Mouse (Mus musculus) hindbrain, embryonic 16.5 days (tissue): ENCODE data around the gene Zfp995. TPM values are rescaled to one million over a fixed set of nuclear protein-coding genes. Genes with fewer than 3 reads are reported as not detected.
"Not testable (repeated sequence)": the region's sequence is repeated elsewhere in the genome, so short reads cannot be mapped to it uniquely, and the experiment has no call there.

Experiments
- ATAC-seq: fragments of 200-750 bp; cut with Nextera tagmentation; 2 replicates; pipeline ENCODE4 v1.8.0; 2017; ENCODE audit warnings: moderate TSS enrichment, moderate library complexity
- H3K27ac ChIP-seq: fragments of 300-500 bp; sonication (generic); 2 replicates; pipeline ENCODE4 v1.5.1; 2014; ENCODE audit warnings: low read depth, mild to moderate bottlenecking, control low read depth, low read length, moderate library complexity
- H3K27me3 ChIP-seq: fragments of 300-500 bp; sonication (generic); replicated peaks from 2 replicates; pipeline ENCODE4 v1.6.1; 2014; ENCODE audit warnings: low read length; ENCODE audit not compliant: control insufficient read depth, insufficient read depth
- H3K36me3 ChIP-seq: fragments of 300-500 bp; sonication (generic); 2 replicates; pipeline ENCODE4 v1.6.1; 2014; ENCODE audit warnings: mild to moderate bottlenecking, low read length, moderate library complexity, mixed read lengths; ENCODE audit not compliant: control insufficient read depth, insufficient read depth
- H3K4me1 ChIP-seq: fragments of 300-500 bp; sonication (generic); 2 replicates; pipeline ENCODE4 v1.6.1; 2014; ENCODE audit warnings: low read depth, low read length; ENCODE audit not compliant: control insufficient read depth, insufficient read depth
- H3K4me2 ChIP-seq: fragments of 300-500 bp; sonication (generic); 2 replicates; pipeline ENCODE4 v1.6.1; 2014; ENCODE audit warnings: mild to moderate bottlenecking, low read length, control low read depth, moderate library complexity
- H3K4me3 ChIP-seq: fragments of 300-500 bp; sonication (generic); 2 replicates; pipeline ENCODE4 v1.5.1; 2014; ENCODE audit warnings: mild to moderate bottlenecking, low read length, control low read depth, moderate library complexity
- H3K9ac ChIP-seq: fragments of 300-500 bp; sonication (generic); 2 replicates; pipeline ENCODE4 v1.6.1; 2014; ENCODE audit warnings: low read depth, mild to moderate bottlenecking, control low read depth, low read length, moderate library complexity
- H3K9me3 ChIP-seq: fragments of 300-500 bp; sonication (generic); 2 replicates; pipeline ENCODE4 v1.6.1; 2014; ENCODE audit warnings: mild to moderate bottlenecking, low read length, moderate library complexity; ENCODE audit not compliant: control insufficient read depth
- WGBS: fragments of 180-500 bp; shearing (Covaris S2); extraction: QIAGEN DNeasy Blood & Tissue Kit; methylation state at CpG from one replicate; pipeline ENCODE4 v1.1.7; 2014; 5-methylcytosine and 5-hydroxymethylcytosine counted together
- polyA plus RNA-seq: library from polyadenylated mRNA; unstranded; fragments of >200 nt; fragmentation: Nextera tagmentation; extraction: Ambion mirVana; gene quantifications from 2 replicates; pipeline ENCODE4 v1.2.1, GENCODE M21; 2015

Gene Zfp995
- 9.0 and 9.4 TPM in 2 replicates for polyA plus RNA-seq

DNA sequence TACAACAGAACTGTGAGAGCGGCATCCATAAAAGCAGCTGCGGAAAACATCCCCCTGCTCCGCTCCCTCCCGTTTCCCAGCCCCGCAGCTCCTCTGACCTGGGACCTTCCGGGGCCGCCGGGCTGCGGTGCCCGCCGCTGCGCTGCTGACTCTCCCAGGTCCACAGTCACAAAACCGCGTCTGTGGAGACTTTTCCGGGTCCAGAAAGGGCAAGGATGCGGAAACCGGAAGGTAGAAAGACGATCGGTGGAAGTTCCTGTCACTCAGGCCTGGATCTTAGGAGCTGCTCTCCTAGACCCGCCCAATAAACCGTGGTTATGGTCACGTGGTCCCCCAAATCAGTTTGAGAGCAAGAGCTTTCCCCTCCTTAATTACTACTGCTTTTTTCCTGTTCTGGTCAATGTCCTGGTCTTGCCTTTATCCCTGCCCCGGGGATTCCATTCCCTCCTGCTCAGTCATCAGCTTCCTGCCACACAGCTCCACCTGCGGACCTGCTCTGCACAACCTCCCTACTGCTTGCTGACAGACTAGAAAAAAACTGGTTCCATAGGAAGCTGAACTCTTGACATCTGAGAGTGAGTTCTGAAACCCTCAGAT lies at the start of gene Zfp995:
Zfp995 (minus strand) TSS at position 471 of the 597 bp plus-strand sequence.
- under 1% methylated on average over 24 of the region's 24 CpGs for WGBS
- peak; percentile 99 for ATAC-seq
- Histone ChIP-seq H3K9ac (peak within 1 kb of the TSS; percentile 82), H3K27ac (peak within 1 kb of the TSS; percentile 63), H3K4me3 (peak within 1 kb of the TSS; percentile 71), H3K4me2 (peak within 1 kb of the TSS; percentile 93)
- H3K9me3 ChIP-seq, H3K27me3 ChIP-seq, H3K4me1 ChIP-seq, H3K36me3 ChIP-seq: not testable (repeated sequence)

DNA sequence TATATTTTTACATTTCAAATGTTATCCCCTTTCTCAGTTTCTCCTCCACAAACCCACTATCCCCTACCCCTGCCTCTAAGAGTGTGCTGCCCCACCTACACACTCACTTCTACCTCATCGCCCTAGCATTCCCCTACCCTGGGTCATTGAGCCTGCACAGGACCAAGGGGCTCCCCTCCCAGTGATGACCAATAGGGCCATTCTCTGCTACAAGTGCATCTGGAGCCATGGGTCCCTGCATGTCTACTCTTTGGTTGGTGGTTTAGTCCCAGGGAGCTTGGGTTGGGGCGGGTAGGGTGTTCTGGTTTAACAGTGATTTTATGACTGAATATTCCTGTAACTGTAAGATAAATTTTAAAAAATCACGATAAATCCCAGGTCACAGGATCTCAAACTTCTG lies 687 bp downstream of the Zfp995 start:
- Histone ChIP-seq H3K27me3 (no peaks in the 10 kb centered on the region), H3K9ac (peak overlapping the region; percentile 82), H3K4me2 (peak overlapping the region; percentile 93), H3K9me3 (no peaks in the 10 kb centered on the region), H3K4me1 (no peaks in the 10 kb centered on the region), H3K36me3 (no peaks in the 10 kb centered on the region), H3K4me3 (peak overlapping the region; percentile 71), H3K27ac (no peak overlapping the region)
- whole genome bisulfite sequencing, result 4% methylated on average over 3 of the region's 3 CpGs
- ATAC-seq, result peak; percentile 81

DNA sequence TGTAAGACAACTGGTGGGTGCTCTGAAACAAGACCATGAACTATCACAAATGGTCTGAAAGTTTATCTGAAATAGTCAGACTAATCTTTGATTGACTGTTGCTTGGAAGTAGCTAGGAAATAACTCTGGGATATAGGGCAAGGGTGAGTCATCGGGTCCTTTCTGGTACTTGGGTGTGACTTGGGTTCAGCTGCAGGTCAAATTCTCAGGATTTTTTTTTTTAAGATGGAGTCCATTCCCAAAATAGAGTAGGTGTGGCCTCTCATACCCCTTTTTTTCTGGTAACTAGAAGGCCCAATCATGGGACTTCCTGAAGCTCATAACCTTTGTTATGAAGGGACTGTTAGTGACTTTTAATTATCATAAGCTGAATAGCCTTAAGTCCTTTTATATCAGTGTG lies 38.5 kb downstream of the Zfp995 start:
- WGBS, result 91% methylated on average over 1 of the region's 1 CpGs
- Histone ChIP-seq H3K27me3 (no peaks in the 10 kb centered on the region), H3K36me3 (no peaks in the 10 kb centered on the region), H3K4me3 (no peak overlapping the region), H3K4me2 (no peak overlapping the region), H3K4me1 (no peaks in the 10 kb centered on the region), H3K27ac (no peak overlapping the region), H3K9me3 (peaks cover 5% of the 10 kb centered on the region), H3K9ac (no peak overlapping the region)
- no peak for ATAC-seq

DNA sequence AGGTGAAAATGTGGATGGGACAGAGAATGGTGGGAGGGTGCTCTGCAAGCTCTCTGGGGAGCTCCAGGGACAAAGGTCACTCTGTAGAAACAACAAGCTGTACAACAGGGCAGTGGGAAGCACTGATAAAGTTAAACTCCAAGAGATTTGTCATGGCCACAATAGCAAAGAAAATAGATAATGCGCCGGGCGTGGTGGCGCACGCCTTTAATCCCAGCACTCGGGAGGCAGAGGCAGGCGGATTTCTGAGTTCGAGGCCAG lies 63.5 kb downstream of the Zfp995 start:
- H3K36me3 ChIP-seq, H3K9ac ChIP-seq, H3K4me1 ChIP-seq, H3K27me3 ChIP-seq, H3K4me2 ChIP-seq, H3K9me3 ChIP-seq, H3K27ac ChIP-seq, H3K4me3 ChIP-seq: not testable (repeated sequence)
- WGBS, result 92% methylated on average over 7 of the region's 8 CpGs
- ATAC-seq, result peak; percentile 25; the same call in 1 of the 2 replicates

DNA sequence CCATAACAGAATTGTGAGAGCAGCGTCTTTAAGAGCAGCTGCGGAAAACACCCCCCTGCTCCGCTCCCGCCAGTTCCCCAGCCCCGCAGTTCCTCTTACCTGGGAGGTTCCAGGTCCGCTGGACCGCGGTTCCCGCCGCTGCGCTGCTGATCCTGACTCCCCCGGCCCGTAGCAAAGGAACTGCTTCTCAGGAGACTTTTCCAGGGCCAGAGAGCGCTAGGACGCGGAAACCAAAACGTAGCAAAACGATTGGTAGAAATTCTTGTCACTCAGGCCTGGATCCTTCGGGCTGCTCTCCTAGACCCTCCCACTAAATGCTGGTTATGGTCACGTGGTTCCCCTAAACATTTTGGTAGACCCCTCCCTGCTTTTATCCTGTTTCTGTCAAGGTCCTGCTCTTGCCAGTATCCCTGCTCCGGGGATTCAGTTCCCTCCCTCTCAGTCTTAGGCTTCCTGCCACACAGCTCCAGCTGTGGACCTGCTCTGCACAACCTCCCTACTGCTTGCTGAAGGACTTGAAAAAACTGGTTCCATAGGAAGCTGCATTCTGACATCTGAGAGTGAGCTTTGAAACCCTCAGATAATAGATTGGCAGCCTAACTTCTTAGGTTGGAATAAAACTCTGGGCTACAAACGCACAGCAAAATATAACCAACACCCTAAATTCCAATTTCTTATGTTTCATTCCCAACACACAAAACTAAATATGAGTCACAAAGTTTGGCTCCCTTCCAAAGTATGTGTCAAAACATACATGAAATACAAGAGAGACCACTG lies 64.0 kb downstream of the Zfp995 start, which contains the start of gene Zfp820:
Zfp820 (minus strand) TSS at position 228 of the 777 bp plus-strand sequence.
- ATAC-seq, result peak; percentile 99
- peak within 1 kb of the TSS; percentile 79 for H3K4me2 ChIP-seq
- H3K9me3 ChIP-seq, result no peaks in the 10 kb centered on the region
- H3K27ac ChIP-seq, result peak within 1 kb of the TSS; percentile 44; the same call in 1 of the 2 replicates
- H3K27me3 ChIP-seq, result no peaks in the 10 kb centered on the region
- peaks cover 3% of the 10 kb centered on the region for H3K4me1 ChIP-seq
- H3K4me3 ChIP-seq, result peak within 1 kb of the TSS; percentile 77
- 3% methylated on average over 22 of the region's 22 CpGs for WGBS
- H3K9ac ChIP-seq, result peak within 1 kb of the TSS; percentile 83
- no peaks in the 10 kb centered on the region for H3K36me3 ChIP-seq

DNA sequence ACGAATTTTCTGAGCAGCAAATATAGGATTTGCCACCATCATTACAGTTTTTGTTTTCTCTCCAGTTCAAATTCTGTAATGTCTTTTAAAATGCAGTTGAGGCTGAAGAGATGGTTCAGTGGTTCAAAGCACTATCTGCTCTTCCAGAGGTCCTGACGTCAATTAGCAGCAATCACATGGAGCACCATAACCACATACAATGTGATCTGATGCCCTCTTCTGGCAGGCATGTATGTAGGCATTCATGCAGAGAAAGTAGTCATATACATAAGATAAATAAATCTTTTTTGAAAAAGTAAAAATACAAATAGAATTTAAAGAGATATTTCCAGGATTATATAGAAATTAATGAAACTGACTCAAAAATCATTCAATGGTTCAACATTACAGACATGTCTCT lies 71.2 kb downstream of the Zfp995 start:
- H3K4me1 ChIP-seq, result no peaks in the 10 kb centered on the region
- H3K36me3 ChIP-seq, result no peaks in the 10 kb centered on the region
- no peak overlapping the region for H3K4me3 ChIP-seq
- no peaks in the 10 kb centered on the region for H3K9me3 ChIP-seq
- H3K4me2 ChIP-seq, result no peak overlapping the region
- ATAC-seq, result no peak
- H3K27me3 ChIP-seq, result no peaks in the 10 kb centered on the region
- no peak overlapping the region for H3K9ac ChIP-seq
- 60% methylated on average over 2 of the region's 2 CpGs for WGBS
- no peak overlapping the region for H3K27ac ChIP-seq

Other genes starting within 250 kb of the Zfp995 start
- gene Gm10226, start 218.1 kb downstream of the Zfp995 start, polyA plus RNA-seq, result 12.1 and 17.6 TPM in 2 replicates
- gene Zfp760, start 202.2 kb downstream of the Zfp995 start, polyA plus RNA-seq, result 8.8 and 10.7 TPM in 2 replicates
- 8.2 and 9.6 TPM in 2 replicates for gene Zfp229, start 179.1 kb downstream of the Zfp995 start, polyA plus RNA-seq
- gene Zfp820, start 64.2 kb downstream of the Zfp995 start, polyA plus RNA-seq, result 1.9 and 2.4 TPM in 2 replicates
- gene Zfp942, start 52.5 kb upstream of the Zfp995 start, polyA plus RNA-seq, result 18.3 and 20.1 TPM in 2 replicates
- 15.9 and 17.9 TPM in 2 replicates for gene Zfp943, start 52.6 kb upstream of the Zfp995 start, polyA plus RNA-seq